Mouse (Mus musculus): ENCODE measurements around the gene Trpv2. TPM values are rescaled to one million over a fixed set of nuclear protein-coding genes. Genes with fewer than 3 reads are reported as not detected.

The Trpv2 gene
- polyA plus RNA-seq, 1 experiment = 22.0 TPM

GRCm38 (mm10) chr11:62553633-62554032, 20.7 kb upstream of the Trpv2 start:
- 40% methylated on average over 5 of the region's 5 CpGs for WGBS
- Histone ChIP-seq H3K4me3 (replicated peaks; ENCODE audit: insufficient read depth, low read depth, low read length) (peak overlapping the region; percentile 25), H3K27ac (ENCODE audit: insufficient read depth, low read length) (no peak overlapping the region), H3K27me3 (ENCODE audit: control insufficient read depth, insufficient read depth, low read length) (no peaks in the 10 kb centered on the region), H3K4me1 (ENCODE audit: control insufficient read depth, insufficient read depth, low read length) (no peaks in the 10 kb centered on the region)
- DNase-seq = no peak
- no peak for TF ChIP-seq CTCF (IDR thresholded peaks at IDR 0.05; ENCODE audit: borderline replicate concordance, insufficient read depth, low read depth, low read length)
- TF ChIP-seq POLR2A (IDR thresholded peaks at IDR 0.05; ENCODE audit: borderline replicate concordance, insufficient read depth, low read length) = no peak

GRCm38 (mm10) chr11:62554163-62554855, 20.0 kb upstream of the Trpv2 start:
- no peaks in the 10 kb centered on the region for H3K27me3 ChIP-seq (ENCODE audit: control insufficient read depth, insufficient read depth, low read length)
- H3K4me3 ChIP-seq (replicated peaks; ENCODE audit: insufficient read depth, low read depth, low read length) = peak overlapping the region; percentile 25
- 29% methylated on average over 5 of the region's 5 CpGs for WGBS
- no peak for TF ChIP-seq POLR2A (IDR thresholded peaks at IDR 0.05; ENCODE audit: borderline replicate concordance, insufficient read depth, low read length)
- TF ChIP-seq CTCF (IDR thresholded peaks at IDR 0.05; ENCODE audit: borderline replicate concordance, insufficient read depth, low read depth, low read length) = no peak
- no peaks in the 10 kb centered on the region for H3K4me1 ChIP-seq (ENCODE audit: control insufficient read depth, insufficient read depth, low read length)
- no peak for DNase-seq
- H3K27ac ChIP-seq (ENCODE audit: insufficient read depth, low read length) = no peak overlapping the region

- H3K27ac ChIP-seq (ENCODE audit: insufficient read depth, low read length) = no peak overlapping the region
- H3K4me3 ChIP-seq (replicated peaks; ENCODE audit: insufficient read depth, low read depth, low read length) = no peak overlapping the region
- TF ChIP-seq POLR2A (IDR thresholded peaks at IDR 0.05; ENCODE audit: borderline replicate concordance, insufficient read depth, low read length) (no peak), CTCF (IDR thresholded peaks at IDR 0.05; ENCODE audit: borderline replicate concordance, insufficient read depth, low read depth, low read length) (no peak)
- no peaks in the 10 kb centered on the region for H3K4me1 ChIP-seq (ENCODE audit: control insufficient read depth, insufficient read depth, low read length)
- no peak for DNase-seq
- H3K27me3 ChIP-seq (ENCODE audit: control insufficient read depth, insufficient read depth, low read length) = no peaks in the 10 kb centered on the region
Observed at GRCm38 (mm10) chr11:62554934-62555517, 19.3 kb upstream of the Trpv2 start.

GRCm38 (mm10) chr11:62555896-62556412, 18.3 kb upstream of the Trpv2 start:
- peak in 1 of 2 experiments; percentile 40 for DNase-seq
- no peak overlapping the region for H3K4me3 ChIP-seq (replicated peaks; ENCODE audit: insufficient read depth, low read depth, low read length)
- H3K4me1 ChIP-seq (ENCODE audit: control insufficient read depth, insufficient read depth, low read length) = no peaks in the 10 kb centered on the region
- TF ChIP-seq POLR2A (IDR thresholded peaks at IDR 0.05; ENCODE audit: borderline replicate concordance, insufficient read depth, low read length) = no peak
- TF ChIP-seq CTCF (IDR thresholded peaks at IDR 0.05; ENCODE audit: borderline replicate concordance, insufficient read depth, low read depth, low read length) = no peak
- no peak overlapping the region for H3K27ac ChIP-seq (ENCODE audit: insufficient read depth, low read length)
- no peaks in the 10 kb centered on the region for H3K27me3 ChIP-seq (ENCODE audit: control insufficient read depth, insufficient read depth, low read length)

GRCm38 (mm10) chr11:62557205-62557604, 17.1 kb upstream of the Trpv2 start:
- no peak overlapping the region for H3K27ac ChIP-seq (ENCODE audit: insufficient read depth, low read length)
- no peaks in the 10 kb centered on the region for H3K4me1 ChIP-seq (ENCODE audit: control insufficient read depth, insufficient read depth, low read length)
- 71% methylated on average over 5 of the region's 5 CpGs for WGBS
- H3K27me3 ChIP-seq (ENCODE audit: control insufficient read depth, insufficient read depth, low read length) = no peaks in the 10 kb centered on the region
- TF ChIP-seq POLR2A (IDR thresholded peaks at IDR 0.05; ENCODE audit: borderline replicate concordance, insufficient read depth, low read length) (no peak), CTCF (IDR thresholded peaks at IDR 0.05; ENCODE audit: borderline replicate concordance, insufficient read depth, low read depth, low read length) (no peak)
- no peak overlapping the region for H3K4me3 ChIP-seq (replicated peaks; ENCODE audit: insufficient read depth, low read depth, low read length)
- DNase-seq = no peak

- TF ChIP-seq POLR2A (IDR thresholded peaks at IDR 0.05; ENCODE audit: borderline replicate concordance, insufficient read depth, low read length) = no peak
- no peak for TF ChIP-seq CTCF (IDR thresholded peaks at IDR 0.05; ENCODE audit: borderline replicate concordance, insufficient read depth, low read depth, low read length)
Observed at GRCm38 (mm10) chr11:62558152-62558551, 16.1 kb upstream of the Trpv2 start.

GRCm38 (mm10) chr11:62558961-62559646, 15.2 kb upstream of the Trpv2 start:
- Histone ChIP-seq H3K27ac (ENCODE audit: insufficient read depth, low read length) (no peak overlapping the region), H3K27me3 (ENCODE audit: control insufficient read depth, insufficient read depth, low read length) (no peaks in the 10 kb centered on the region), H3K4me3 (replicated peaks; ENCODE audit: insufficient read depth, low read depth, low read length) (no peak overlapping the region), H3K4me1 (ENCODE audit: control insufficient read depth, insufficient read depth, low read length) (no peaks in the 10 kb centered on the region)
- 66% methylated on average over 6 of the region's 6 CpGs for WGBS
- TF ChIP-seq CTCF (IDR thresholded peaks at IDR 0.05; ENCODE audit: borderline replicate concordance, insufficient read depth, low read depth, low read length) (no peak), POLR2A (IDR thresholded peaks at IDR 0.05; ENCODE audit: borderline replicate concordance, insufficient read depth, low read length) (no peak)
- no peak for DNase-seq

More at GRCm38 (mm10) chr11:62558152-62558551, 16.1 kb upstream of the Trpv2 start:
- no peak overlapping the region for H3K27ac ChIP-seq (ENCODE audit: insufficient read depth, low read length)
- 80% methylated on average over 2 of the region's 2 CpGs for WGBS
- no peak for DNase-seq
- no peaks in the 10 kb centered on the region for H3K27me3 ChIP-seq (ENCODE audit: control insufficient read depth, insufficient read depth, low read length)
- no peaks in the 10 kb centered on the region for H3K4me1 ChIP-seq (ENCODE audit: control insufficient read depth, insufficient read depth, low read length)
- H3K4me3 ChIP-seq (replicated peaks; ENCODE audit: insufficient read depth, low read depth, low read length) = no peak overlapping the region

Measured in cerebellum, adult 2 months (tissue).